Mouse (Mus musculus): ENCODE results near the gene Gckr. TPM values are rescaled to one million over a fixed set of nuclear protein-coding genes. Genes with fewer than 3 reads are reported as not detected.
"Not testable (repeated sequence)": the region's sequence is repeated elsewhere in the genome, so short reads cannot be mapped to it uniquely, and the experiment has no call there.

Gckr gene
- polyA plus RNA-seq, 1 experiment: not detected

GRCm38 (mm10) chr5:31322776-31323175 is 25.5 kb downstream of the Gckr start:
- H3K36me3 ChIP-seq (ENCODE audit: control insufficient read depth): no peaks in the 10 kb centered on the region
- no peak overlapping the region for H3K4me3 ChIP-seq (replicated peaks)
- H3K9me3 ChIP-seq (ENCODE audit: control insufficient read depth, low read length): peaks cover 2% of the 10 kb centered on the region; the same call in 1 of the 2 replicates
- TF ChIP-seq GATA1 (IDR thresholded peaks at IDR 0.05; ENCODE audit: low read length) (no peak), TAL1 (IDR thresholded peaks at IDR 0.05; ENCODE audit: low read length) (no peak)
- H3K4me1 ChIP-seq (ENCODE audit: control insufficient read depth): no peaks in the 10 kb centered on the region
- no peaks in the 10 kb centered on the region for H3K27me3 ChIP-seq (ENCODE audit: control insufficient read depth)

- H3K27me3 ChIP-seq (ENCODE audit: control insufficient read depth): no peaks in the 10 kb centered on the region
- no peak for TF ChIP-seq TAL1 (IDR thresholded peaks at IDR 0.05; ENCODE audit: low read length)
- no peak for TF ChIP-seq GATA1 (IDR thresholded peaks at IDR 0.05; ENCODE audit: low read length)
- peaks cover 2% of the 10 kb centered on the region; the same call in 1 of the 2 replicates for H3K9me3 ChIP-seq (ENCODE audit: control insufficient read depth, low read length)
- no peaks in the 10 kb centered on the region for H3K4me1 ChIP-seq (ENCODE audit: control insufficient read depth)
- no peak overlapping the region for H3K4me3 ChIP-seq (replicated peaks)
- H3K36me3 ChIP-seq (ENCODE audit: control insufficient read depth): no peaks in the 10 kb centered on the region
Measured at GRCm38 (mm10) chr5:31324085-31324484, 26.8 kb downstream of the Gckr start.

GRCm38 (mm10) chr5:31326850-31327249 is 29.6 kb downstream of the Gckr start:
- H3K9me3 ChIP-seq (ENCODE audit: control insufficient read depth, low read length): no peaks in the 10 kb centered on the region
- H3K4me3 ChIP-seq (replicated peaks): no peak overlapping the region
- TF ChIP-seq GATA1 (IDR thresholded peaks at IDR 0.05; ENCODE audit: low read length) (no peak), TAL1 (IDR thresholded peaks at IDR 0.05; ENCODE audit: low read length) (no peak)
- H3K27me3 ChIP-seq (ENCODE audit: control insufficient read depth): no peaks in the 10 kb centered on the region
- H3K36me3 ChIP-seq (ENCODE audit: control insufficient read depth): no peaks in the 10 kb centered on the region
- H3K4me1 ChIP-seq (ENCODE audit: control insufficient read depth): no peaks in the 10 kb centered on the region

DNA sequence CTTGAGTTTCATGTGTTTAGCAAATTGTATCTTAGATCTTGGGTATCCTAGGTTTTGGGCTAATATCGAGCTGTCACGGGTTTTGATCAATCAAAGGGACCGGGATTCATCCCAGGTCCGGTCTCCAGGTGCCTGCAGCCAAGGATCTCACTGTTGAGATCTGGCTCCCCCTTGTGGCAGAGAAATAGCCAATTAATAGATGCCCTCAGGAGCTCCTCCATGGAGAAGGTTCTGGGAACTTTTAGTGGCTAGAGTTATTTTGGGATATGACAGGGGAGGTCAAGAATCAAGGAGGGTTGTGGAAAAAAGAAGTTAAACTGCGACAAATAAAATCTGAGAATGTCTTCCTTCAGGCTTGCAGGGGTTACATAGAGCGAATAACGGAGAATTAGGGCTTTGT is 31.0 kb downstream of the Gckr start:
- Histone ChIP-seq H3K4me1 (ENCODE audit: control insufficient read depth) (no peaks in the 10 kb centered on the region), H3K27me3 (ENCODE audit: control insufficient read depth) (no peaks in the 10 kb centered on the region), H3K9me3 (ENCODE audit: control insufficient read depth, low read length) (peaks cover 8% of the 10 kb centered on the region), H3K4me3 (replicated peaks) (no peak overlapping the region), H3K36me3 (ENCODE audit: control insufficient read depth) (no peaks in the 10 kb centered on the region)
- TF ChIP-seq GATA1 (IDR thresholded peaks at IDR 0.05; ENCODE audit: low read length): no peak
- no peak for TF ChIP-seq TAL1 (IDR thresholded peaks at IDR 0.05; ENCODE audit: low read length)

DNA sequence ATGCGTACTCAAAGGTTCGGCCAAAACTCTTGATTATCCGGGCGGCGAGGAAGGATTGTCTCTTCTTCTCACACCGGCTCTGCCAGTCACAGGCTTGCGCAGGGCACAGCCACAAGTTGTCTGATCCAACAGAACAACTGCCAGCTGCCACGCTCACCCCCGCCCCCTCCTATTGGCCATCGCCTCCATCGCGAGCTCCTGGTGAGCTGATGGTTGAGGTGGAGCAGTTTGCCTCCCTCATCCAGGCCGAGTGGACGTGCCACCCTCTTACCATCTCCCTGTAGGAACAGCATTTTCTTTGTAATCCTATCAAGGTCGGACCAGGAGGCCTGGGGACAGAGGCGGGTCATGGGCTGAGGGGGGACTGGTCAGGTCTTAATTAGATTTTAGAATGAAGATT is 60.3 kb downstream of the Gckr start:
- not testable (repeated sequence) for H3K4me3 ChIP-seq (replicated peaks); H3K36me3 ChIP-seq (ENCODE audit: control insufficient read depth); H3K4me1 ChIP-seq (ENCODE audit: control insufficient read depth); H3K27me3 ChIP-seq (ENCODE audit: control insufficient read depth); H3K9me3 ChIP-seq (ENCODE audit: control insufficient read depth, low read length)

DNA sequence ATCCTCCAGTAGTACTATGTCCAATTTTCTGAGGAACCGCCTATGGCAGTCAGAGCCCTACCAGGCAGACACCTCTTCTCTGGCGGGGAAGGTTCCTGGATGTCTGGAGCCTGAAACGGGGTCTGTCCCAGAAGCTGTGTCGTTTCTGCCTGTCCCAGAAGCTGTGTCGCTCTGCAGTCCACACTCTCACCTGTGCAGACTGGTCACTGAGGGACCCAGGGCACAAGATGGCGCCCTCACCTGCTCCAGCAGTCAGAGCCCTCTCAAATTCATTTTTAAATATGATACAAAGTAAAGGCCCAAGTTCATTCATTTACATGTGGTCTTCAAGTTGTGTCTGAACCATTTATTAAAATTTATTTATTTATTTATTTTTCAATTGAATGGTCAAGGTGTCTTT is 63.7 kb downstream of the Gckr start:
- Histone ChIP-seq H3K36me3 (ENCODE audit: control insufficient read depth) (no peaks in the 10 kb centered on the region), H3K27me3 (ENCODE audit: control insufficient read depth) (no peaks in the 10 kb centered on the region), H3K9me3 (ENCODE audit: control insufficient read depth, low read length) (no peaks in the 10 kb centered on the region), H3K4me3 (replicated peaks) (no peak overlapping the region), H3K4me1 (ENCODE audit: control insufficient read depth) (no peaks in the 10 kb centered on the region)
- TF ChIP-seq GATA1 (IDR thresholded peaks at IDR 0.05; ENCODE audit: low read length): no peak
- no peak for TF ChIP-seq TAL1 (IDR thresholded peaks at IDR 0.05; ENCODE audit: low read length)

Other genes with a start within 250 kb of the Gckr start
- 0.81 and 1.6 TPM in 2 replicates for gene Atraid, start 249.1 kb upstream of the Gckr start, polyA plus RNA-seq (2012)
- 0.07 and 0.13 TPM in 2 replicates for gene Slc5a6, start 248.5 kb upstream of the Gckr start, polyA plus RNA-seq (2012)
- gene Cad, start 242.7 kb upstream of the Gckr start, polyA plus RNA-seq (2012): 14.6 and 19.9 TPM in 2 replicates
- gene Dnajc5g, start 191.2 kb upstream of the Gckr start, polyA plus RNA-seq (2012): not detected in 2 replicates
- gene Slc30a3, start 189.2 kb upstream of the Gckr start, polyA plus RNA-seq (2012): not detected in 2 replicates
- not detected in 2 replicates for gene Trim54, start 180.7 kb upstream of the Gckr start, polyA plus RNA-seq (2012)
- not detected in 2 replicates for gene Ucn, start 158.6 kb upstream of the Gckr start, polyA plus RNA-seq (2012)
- 0.14 and 0.38 TPM in 2 replicates for gene Mpv17, start 143.2 kb upstream of the Gckr start, polyA plus RNA-seq (2012)
- 2.2 and 2.5 TPM in 2 replicates for gene Gm29609, start 117.5 kb upstream of the Gckr start, polyA plus RNA-seq (2012)
- gene Gtf3c2, start 117.3 kb upstream of the Gckr start, polyA plus RNA-seq (2012): 4.0 and 4.9 TPM in 2 replicates
- gene Snx17, start 104.2 kb upstream of the Gckr start, polyA plus RNA-seq (2012): 2.7 and 2.9 TPM in 2 replicates
- 32.5 and 34.0 TPM in 2 replicates for gene Eif2b4, start 104.0 kb upstream of the Gckr start, polyA plus RNA-seq (2012)
- 2.5 TPM in 2 replicates for gene Zfp513, start 95.1 kb upstream of the Gckr start, polyA plus RNA-seq (2012)
- gene Ppm1g, start 76.8 kb upstream of the Gckr start, polyA plus RNA-seq (2012): 31.4 and 40.0 TPM in 2 replicates
- gene Nrbp1, start 56.6 kb upstream of the Gckr start, polyA plus RNA-seq (2012): 2.3 and 2.6 TPM in 2 replicates
- gene Gm9970, start 56.2 kb upstream of the Gckr start, polyA plus RNA-seq (2012): not detected in 2 replicates
- gene Krtcap3, start 45.8 kb upstream of the Gckr start, polyA plus RNA-seq (2012): 0.06 and 0.14 TPM in 2 replicates
- gene Ift172, start 6.3 kb upstream of the Gckr start, polyA plus RNA-seq (2012): 0.30 and 0.43 TPM in 2 replicates
- gene Fndc4, start 1.4 kb upstream of the Gckr start, polyA plus RNA-seq (2012): 0.17 TPM in 1 of 2 replicates, not detected in the other
- gene Zfp512, start 155.0 kb downstream of the Gckr start, polyA plus RNA-seq (2012): 0.64 and 0.87 TPM in 2 replicates
- not detected in 2 replicates for gene 4930548H24Rik, start 188.3 kb downstream of the Gckr start, polyA plus RNA-seq (2012)
- gene Gpn1, start 197.3 kb downstream of the Gckr start, polyA plus RNA-seq (2012): 0.31 and 0.81 TPM in 2 replicates
- gene Slc4a1ap, start 229.6 kb downstream of the Gckr start, polyA plus RNA-seq (2012): 0.77 and 1.6 TPM in 2 replicates
- 0.54 and 0.64 TPM in 2 replicates for gene Supt7l, start 230.4 kb downstream of the Gckr start, polyA plus RNA-seq (2012)

All from erythroblast, embryonic 14.5 days (primary cell).